Mouse (Mus musculus): ENCODE measurements around the gene Chd4. TPM values are rescaled to one million over a fixed set of nuclear protein-coding genes. Genes with fewer than 3 reads are reported as not detected.

Gene Chd4
- polyA plus RNA-seq, 1 experiment from 2014 or later = 120 TPM

DNA sequence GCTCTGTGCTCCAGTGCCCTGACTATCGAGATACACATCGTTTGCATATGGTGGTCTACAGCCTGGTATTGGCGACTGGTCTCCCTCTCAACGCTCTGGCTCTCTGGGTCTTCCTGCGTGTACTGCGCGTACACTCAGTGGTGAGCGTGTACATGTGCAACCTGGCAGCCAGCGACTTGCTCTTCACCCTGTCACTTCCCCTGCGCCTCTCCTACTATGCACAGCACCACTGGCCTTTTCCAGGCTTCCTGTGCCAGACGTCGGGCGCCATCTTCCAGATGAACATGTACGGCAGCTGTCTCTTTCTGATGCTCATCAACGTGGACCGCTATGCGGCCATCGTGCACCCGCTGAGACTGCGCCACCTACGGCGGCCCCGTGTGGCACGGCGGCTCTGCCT is 14.4 kb upstream of the Chd4 start:
- no peaks in the 10 kb centered on the region for H3K36me3 ChIP-seq (replicated peaks)
- WGBS = 27% methylated on average over 25 of the region's 25 CpGs
- H3K9me3 ChIP-seq = no peaks in the 10 kb centered on the region
- peaks cover 10% of the 10 kb centered on the region for H3K4me1 ChIP-seq
- peak overlapping the region; percentile 90 for H3K27ac ChIP-seq
- H3K4me2 ChIP-seq = peak overlapping the region; percentile 64
- peaks cover 15% of the 10 kb centered on the region for H3K27me3 ChIP-seq
- ATAC-seq (ENCODE audit: low FRiP score) = no peak; the same call in none of the 2 replicates
- peak overlapping the region; percentile 59 for H3K9ac ChIP-seq
- H3K4me3 ChIP-seq (replicated peaks) = peak overlapping the region; percentile 42

GRCm38 (mm10) chr6:125081797-125082560 is 13.8 kb upstream of the Chd4 start:
- peak overlapping the region; percentile 64 for H3K4me2 ChIP-seq
- H3K27me3 ChIP-seq = peaks cover 15% of the 10 kb centered on the region
- H3K36me3 ChIP-seq (replicated peaks) = no peaks in the 10 kb centered on the region
- peak overlapping the region; percentile 59 for H3K9ac ChIP-seq
- peaks cover 10% of the 10 kb centered on the region for H3K4me1 ChIP-seq
- H3K9me3 ChIP-seq = no peaks in the 10 kb centered on the region
- WGBS = 23% methylated on average over 45 of the region's 45 CpGs
- ATAC-seq (ENCODE audit: low FRiP score) = peak; percentile 90
- peak overlapping the region; percentile 90 for H3K27ac ChIP-seq
- peak overlapping the region; percentile 42 for H3K4me3 ChIP-seq (replicated peaks)

DNA sequence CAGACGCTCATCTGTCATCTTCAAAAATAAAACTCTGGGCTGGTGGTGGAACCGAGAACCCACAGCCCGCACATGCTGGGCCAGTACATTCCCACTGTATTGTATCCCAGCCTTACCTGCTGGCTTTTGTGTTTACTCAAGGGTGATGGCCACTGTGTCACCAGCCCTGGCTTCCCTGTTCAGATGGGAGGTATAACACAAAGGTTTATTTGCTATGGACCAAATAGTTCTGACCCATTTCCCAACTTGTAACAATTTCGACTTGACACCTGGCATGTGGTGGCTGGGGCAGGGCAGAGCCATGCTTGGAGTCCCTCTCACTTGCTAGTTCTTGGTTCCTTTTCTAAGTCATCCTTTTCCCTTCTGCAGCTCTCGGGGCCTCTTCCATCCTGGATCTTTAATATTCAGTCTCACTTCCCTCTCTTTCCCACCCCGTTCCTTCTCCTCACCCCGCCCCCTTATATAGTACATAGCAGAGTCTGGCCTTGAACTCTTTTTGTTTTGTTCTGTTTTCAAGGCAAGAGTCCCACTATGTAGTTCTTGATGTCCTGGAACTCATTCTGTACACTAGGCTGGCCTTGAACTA is 12.9 kb upstream of the Chd4 start:
- no peak overlapping the region for H3K4me3 ChIP-seq (replicated peaks)
- H3K9me3 ChIP-seq = no peaks in the 10 kb centered on the region
- no peak overlapping the region for H3K4me2 ChIP-seq
- 90% methylated on average over 7 of the region's 7 CpGs for WGBS
- no peaks in the 10 kb centered on the region for H3K36me3 ChIP-seq (replicated peaks)
- H3K4me1 ChIP-seq = peaks cover 10% of the 10 kb centered on the region
- H3K27ac ChIP-seq = no peak overlapping the region
- H3K27me3 ChIP-seq = peaks cover 15% of the 10 kb centered on the region
- no peak for ATAC-seq (ENCODE audit: low FRiP score)
- no peak overlapping the region for H3K9ac ChIP-seq

DNA sequence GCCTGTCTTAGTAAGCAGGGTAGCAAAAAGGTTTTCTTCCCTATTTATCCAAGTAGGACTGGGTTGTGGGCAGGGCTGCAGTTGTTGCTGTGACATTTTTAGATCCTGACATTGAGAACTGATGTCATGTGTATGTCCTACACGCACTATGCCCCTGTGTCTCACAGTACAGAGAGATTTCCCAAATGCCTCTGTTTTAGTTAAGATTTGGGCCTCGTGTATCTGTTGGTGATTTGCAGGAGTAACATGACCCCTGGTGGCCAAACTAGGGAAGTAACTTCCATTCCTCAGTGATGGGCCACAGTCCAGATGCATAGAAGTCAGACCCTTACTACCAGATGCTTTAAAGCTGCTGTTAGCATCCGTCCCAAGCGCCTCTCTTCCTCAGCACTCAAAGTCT is 11.4 kb upstream of the Chd4 start:
- peaks cover 10% of the 10 kb centered on the region; the same call in 1 of the 2 replicates for H3K27me3 ChIP-seq
- H3K4me3 ChIP-seq (replicated peaks) = no peak overlapping the region
- no peaks in the 10 kb centered on the region for H3K9me3 ChIP-seq
- no peak overlapping the region for H3K4me2 ChIP-seq
- 4% methylated on average over 4 of the region's 4 CpGs for WGBS
- H3K36me3 ChIP-seq (replicated peaks) = no peaks in the 10 kb centered on the region
- H3K9ac ChIP-seq = no peak overlapping the region
- H3K4me1 ChIP-seq = peaks cover 20% of the 10 kb centered on the region
- peak; percentile 5; the same call in 1 of the 2 replicates for ATAC-seq (ENCODE audit: low FRiP score)
- H3K27ac ChIP-seq = no peak overlapping the region

DNA sequence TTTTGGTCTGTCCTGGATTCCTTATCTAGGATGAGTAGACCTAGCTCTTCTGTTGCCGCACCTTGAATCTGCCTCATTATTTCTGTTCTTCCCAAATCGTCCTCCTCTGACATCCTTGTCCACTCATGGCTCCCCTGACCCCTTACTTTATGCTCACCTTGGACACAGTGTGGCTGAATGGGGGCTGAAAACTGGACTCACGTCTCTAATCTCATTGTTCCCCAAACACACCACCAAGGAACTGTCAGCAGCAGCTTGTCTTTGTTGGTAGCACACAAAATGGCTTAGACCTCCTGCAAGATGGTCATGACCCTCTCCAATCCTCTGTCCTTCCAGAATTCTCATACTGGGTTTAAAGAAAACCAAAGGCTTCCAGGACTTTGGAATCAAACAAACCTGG is 7.8 kb upstream of the Chd4 start:
- no peak for ATAC-seq (ENCODE audit: low FRiP score)
- Histone ChIP-seq H3K4me2 (no peak overlapping the region), H3K4me1 (peaks cover 35% of the 10 kb centered on the region), H3K36me3 (replicated peaks) (no peaks in the 10 kb centered on the region), H3K9me3 (no peaks in the 10 kb centered on the region), H3K27me3 (no peaks in the 10 kb centered on the region), H3K9ac (no peak overlapping the region), H3K27ac (peak overlapping the region; percentile 92), H3K4me3 (replicated peaks) (no peak overlapping the region)
- WGBS = 76% methylated on average over 3 of the region's 3 CpGs

DNA sequence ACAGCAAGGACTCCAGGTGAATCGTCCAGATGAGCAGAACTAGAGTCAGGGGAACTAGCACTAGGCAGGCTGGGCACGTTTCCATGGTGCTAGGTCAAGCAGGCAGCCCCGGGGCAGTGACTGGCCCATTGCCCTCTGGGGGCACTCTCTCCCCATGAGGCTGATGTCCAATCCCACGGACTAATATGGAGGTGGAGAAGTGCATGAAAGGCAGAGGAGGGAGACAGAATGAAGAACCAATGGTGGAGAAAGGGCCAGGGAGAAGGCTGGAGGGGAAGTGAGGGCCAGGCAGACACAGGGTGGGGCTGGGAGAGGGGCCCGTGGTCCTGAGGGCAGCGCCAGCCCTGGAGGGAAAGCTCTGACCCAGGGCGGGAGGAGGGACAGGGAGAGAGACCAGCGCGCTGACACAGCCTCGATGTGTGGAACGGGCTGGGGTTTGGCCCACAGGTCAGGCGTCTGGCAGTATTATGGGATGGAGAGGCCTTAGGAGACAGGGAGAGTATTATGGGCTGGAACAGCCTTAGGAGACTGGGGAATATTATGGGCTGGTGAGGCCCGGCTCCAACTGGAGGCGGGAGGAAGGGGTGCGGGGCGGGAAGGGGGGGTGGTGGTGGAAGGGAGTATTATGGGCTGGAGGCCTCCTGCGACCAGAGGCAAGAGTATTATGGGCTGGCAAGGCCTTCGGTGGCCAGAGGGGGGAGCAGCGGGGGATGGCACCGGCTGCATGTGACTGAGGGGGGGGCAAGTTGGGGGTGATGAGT is 7.0 kb upstream of the Chd4 start:
- Histone ChIP-seq H3K4me1 (peaks cover 35% of the 10 kb centered on the region), H3K27me3 (no peaks in the 10 kb centered on the region), H3K36me3 (replicated peaks) (no peaks in the 10 kb centered on the region), H3K27ac (peak overlapping the region; percentile 92), H3K4me2 (peak overlapping the region; percentile 50), H3K9me3 (no peaks in the 10 kb centered on the region), H3K4me3 (replicated peaks) (no peak overlapping the region), H3K9ac (0 out of 2 replicates have a peak overlapping the region, but pooled peaks have one; percentile 21)
- WGBS = 1% methylated on average over 19 of the region's 20 CpGs
- ATAC-seq (ENCODE audit: low FRiP score) = peak; percentile 84

GRCm38 (mm10) chr6:125089521-125090321 is 6.1 kb upstream of the Chd4 start:
- peak overlapping the region; percentile 56 for H3K9ac ChIP-seq
- H3K27ac ChIP-seq = peak overlapping the region; percentile 92
- ATAC-seq (ENCODE audit: low FRiP score) = peak; percentile 73
- H3K36me3 ChIP-seq (replicated peaks) = no peaks in the 10 kb centered on the region
- no peaks in the 10 kb centered on the region for H3K9me3 ChIP-seq
- peaks cover 30% of the 10 kb centered on the region for H3K4me1 ChIP-seq
- no peaks in the 10 kb centered on the region for H3K27me3 ChIP-seq
- 6% methylated on average over 15 of the region's 15 CpGs for WGBS
- peak overlapping the region; percentile 21 for H3K4me3 ChIP-seq (replicated peaks)
- peak overlapping the region; percentile 50 for H3K4me2 ChIP-seq

GRCm38 (mm10) chr6:125090341-125091085 is 5.3 kb upstream of the Chd4 start:
- Histone ChIP-seq H3K4me3 (replicated peaks) (peak overlapping the region; percentile 21; the same call in 1 of the 2 replicates), H3K9ac (peak overlapping the region; percentile 56; the same call in 1 of the 2 replicates), H3K9me3 (no peaks in the 10 kb centered on the region), H3K4me2 (peak overlapping the region; percentile 50), H3K4me1 (peaks cover 34% of the 10 kb centered on the region), H3K36me3 (replicated peaks) (no peaks in the 10 kb centered on the region), H3K27ac (peak overlapping the region; percentile 92), H3K27me3 (no peaks in the 10 kb centered on the region)
- peak; percentile 15 for ATAC-seq (ENCODE audit: low FRiP score)
- WGBS = 56% methylated on average over 10 of the region's 10 CpGs

DNA sequence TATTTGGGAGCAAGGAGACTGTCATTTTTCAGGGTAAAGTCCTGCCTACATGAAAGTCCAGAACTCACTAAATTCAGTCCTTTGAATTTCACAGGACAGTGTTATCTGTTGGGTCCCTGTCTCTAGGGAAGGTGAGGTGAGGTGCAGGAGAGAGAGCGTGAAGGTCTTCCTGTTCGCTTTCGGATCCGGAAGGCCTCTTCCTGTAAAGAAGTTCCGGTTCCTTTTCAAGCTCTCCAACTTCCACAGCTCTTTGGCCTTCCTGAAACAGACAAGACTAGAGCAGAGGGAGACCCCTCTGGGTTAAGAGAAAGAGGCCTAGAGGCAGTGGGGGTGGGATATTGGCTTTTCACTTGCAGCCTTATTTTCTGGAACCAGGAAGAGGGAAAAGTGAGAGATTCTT is 3.4 kb upstream of the Chd4 start:
- peaks cover 37% of the 10 kb centered on the region for H3K4me1 ChIP-seq
- H3K36me3 ChIP-seq (replicated peaks) = no peaks in the 10 kb centered on the region
- no peak overlapping the region for H3K9ac ChIP-seq
- H3K4me2 ChIP-seq = no peak overlapping the region
- no peaks in the 10 kb centered on the region for H3K27me3 ChIP-seq
- ATAC-seq (ENCODE audit: low FRiP score) = no peak
- H3K9me3 ChIP-seq = no peaks in the 10 kb centered on the region
- WGBS = 99% methylated on average over 5 of the region's 5 CpGs
- H3K27ac ChIP-seq = no peak overlapping the region
- no peak overlapping the region for H3K4me3 ChIP-seq (replicated peaks)

DNA sequence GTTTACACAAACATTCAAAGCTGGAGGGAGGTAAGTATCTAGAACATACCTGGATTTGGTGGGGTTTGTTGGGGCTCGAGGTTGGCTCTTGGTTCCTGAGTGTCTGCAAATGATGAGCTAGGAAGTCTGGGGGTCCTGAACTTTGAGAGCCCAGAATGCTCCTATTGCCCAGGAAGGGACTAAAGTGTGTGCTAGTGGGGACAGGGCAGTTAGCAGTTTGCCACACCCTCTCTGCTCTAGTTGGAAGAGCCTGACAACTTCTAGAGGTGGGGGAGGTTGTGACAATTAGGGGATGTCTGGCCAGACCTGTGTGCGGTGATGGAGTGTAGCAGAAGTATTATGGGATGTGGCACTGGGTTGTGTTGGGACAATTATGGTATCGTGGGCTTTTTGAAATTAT is 938 bp upstream of the Chd4 start:
- 72% methylated on average over 3 of the region's 3 CpGs for WGBS
- H3K4me1 ChIP-seq = peaks cover 47% of the 10 kb centered on the region
- H3K4me2 ChIP-seq = no peak overlapping the region
- no peak overlapping the region for H3K9ac ChIP-seq
- H3K27ac ChIP-seq = peak overlapping the region; percentile 97
- no peaks in the 10 kb centered on the region for H3K9me3 ChIP-seq
- ATAC-seq (ENCODE audit: low FRiP score) = 0 out of 2 replicates have a peak, but pooled peaks have one; percentile 0
- peaks cover 19% of the 10 kb centered on the region for H3K36me3 ChIP-seq (replicated peaks)
- H3K4me3 ChIP-seq (replicated peaks) = no peak overlapping the region
- no peaks in the 10 kb centered on the region for H3K27me3 ChIP-seq

DNA sequence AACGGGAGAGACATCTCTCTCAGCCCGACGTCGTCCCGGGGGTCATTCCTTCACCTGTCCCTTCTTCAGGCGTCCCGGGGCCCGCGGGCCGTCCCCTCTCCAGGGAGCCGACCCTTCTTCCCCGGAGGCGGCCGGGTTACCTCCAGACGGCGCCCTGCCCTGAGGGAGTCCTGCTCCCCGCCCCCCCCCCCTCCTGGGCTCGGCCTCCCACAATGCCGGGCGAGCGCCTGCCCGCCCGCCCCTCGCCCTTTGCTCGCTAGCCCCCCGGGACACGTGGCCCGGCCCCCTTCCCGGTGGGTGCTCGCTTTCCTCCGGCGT is 457 bp downstream of the Chd4 start:
- Histone ChIP-seq H3K9me3 (no peaks in the 10 kb centered on the region), H3K27me3 (no peaks in the 10 kb centered on the region), H3K4me2 (peak overlapping the region; percentile 95), H3K4me3 (replicated peaks) (peak overlapping the region; percentile 98), H3K9ac (peak overlapping the region; percentile 98), H3K27ac (peak overlapping the region; percentile 97), H3K4me1 (peaks cover 41% of the 10 kb centered on the region), H3K36me3 (replicated peaks) (peaks cover 33% of the 10 kb centered on the region)
- no peak for ATAC-seq (ENCODE audit: low FRiP score)
- WGBS = 0% methylated on average over 14 of the region's 32 CpGs

All from forebrain, embryonic 12.5 days (tissue).